In the genomic region with DNA sequence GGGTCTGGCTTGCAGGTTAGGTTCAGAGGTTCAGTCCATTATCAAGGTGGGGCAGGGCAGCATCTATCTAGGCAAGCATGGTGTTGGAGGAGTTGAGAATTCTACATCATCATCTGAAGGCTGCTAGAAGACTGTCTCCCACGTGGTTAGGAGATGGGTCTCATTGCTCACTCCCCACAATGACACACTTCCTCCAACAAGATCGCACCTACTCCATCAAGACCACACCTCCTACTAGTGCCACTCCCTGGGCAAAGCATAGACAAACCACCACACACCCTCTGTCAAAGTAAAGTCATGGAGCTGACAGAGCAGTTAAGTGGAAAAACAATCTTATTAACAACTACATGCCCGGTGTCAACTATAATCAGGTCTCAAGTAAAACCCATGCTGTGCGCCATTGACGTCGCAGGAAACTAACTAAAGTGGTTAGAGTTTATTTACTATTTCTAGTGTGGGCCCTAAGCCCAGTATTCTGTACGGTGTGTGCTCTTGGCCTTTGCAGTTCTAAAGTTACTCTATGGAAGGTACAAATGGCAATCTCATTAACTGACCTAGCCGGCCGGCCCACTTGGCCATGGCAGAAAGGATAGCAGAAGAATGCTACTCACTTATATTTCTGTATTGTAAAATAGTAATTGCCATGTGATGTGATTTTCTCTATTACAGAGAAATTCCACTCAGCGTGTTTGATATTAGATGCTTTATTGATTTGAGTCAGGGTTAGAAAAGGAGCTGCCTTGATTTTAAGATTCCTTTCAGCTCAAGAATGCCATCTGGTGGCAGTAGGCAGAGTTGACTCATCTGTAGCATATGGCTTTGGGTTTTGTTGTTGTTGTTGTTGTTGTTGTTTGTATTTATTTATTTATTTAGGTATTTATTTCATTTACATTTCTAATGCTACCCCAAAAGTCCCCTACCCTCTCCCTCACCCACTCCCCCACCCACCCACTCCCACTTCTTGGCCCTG, we compare ENCODE assay signal across 10 mouse cellular contexts. TPM values are rescaled to one million over a fixed set of nuclear protein-coding genes. Genes with fewer than 3 reads are reported as not detected.
A peak's percentile ranks its signal among the peaks of the same experiment; 100 is the strongest.
DNase-seq lines count a peak whose midpoint lies in the region; ATAC-seq and TF ChIP-seq lines count a peak whose summit lies in the region.
"Had no signal": no experiment of that assay in that cellular context is flagged by ENCODE, and none has a peak within 500 bp of the region (broad histone marks: within the 10 kb centered on the region; RNA-seq: fewer than 3 reads in every experiment).

No protein-coding gene starts in this region.

- no peak for TF ChIP-seq POLR2A in CH12.LX (IDR thresholded peaks at IDR 0.05; ENCODE audit: low read depth, low read length)

- dilution Hi-C loops in CH12.LX (cut with MboI; ENCODE audit: extremely low pct_ligation_motif_present, extremely low pct_unique_long_range_greater_than_20kb, low sequenced_read_pairs), result no loop called here

- peak; percentile 47 for DNase-seq in kidney, adult 9 months
- peak; percentile 49 for DNase-seq in CH12.LX (ENCODE audit: extremely low read depth)
- peak; percentile 50 for DNase-seq in T-cell, adult 2 months (ENCODE audit: low spot score)
- peak; percentile 41 for DNase-seq in embryo, embryonic 10.5 days (ENCODE audit: low spot score)
- DNase-seq in ovary, postnatal 14 days (ENCODE audit: low spot score), result no peak
- no peak for DNase-seq in gastrocnemius, postnatal 10 days

- no peaks in the 10 kb centered on the region for H3K9me3 ChIP-seq in kidney, embryonic 14.5 days (ENCODE audit: control insufficient read depth, low read length)
- H3K9me3 ChIP-seq in CH12.LX (replicated peaks; ENCODE audit: low read length), result no peaks in the 10 kb centered on the region
- no peaks in the 10 kb centered on the region for H3K9me3 ChIP-seq in lung, embryonic 16.5 days (ENCODE audit: control insufficient read depth, low read length)
- H3K9me3 ChIP-seq: limb, embryonic 13.5 days had no signal

- TF ChIP-seq CTCF in CH12.LX (conservative IDR thresholded peaks at IDR 0.05 in 1 of 2, IDR thresholded peaks at IDR 0.05 in 1 of 2; ENCODE audit: low read depth in 2 of 2, low read length in 2 of 2), result peak; percentile 57 to 89

- WGBS in kidney, embryonic 14.5 days, result 88% methylated on average over 10 of the region's 10 CpGs
- WGBS in lung, embryonic 16.5 days, result 83% methylated on average over 10 of the region's 10 CpGs

- H3K79me2 ChIP-seq in CH12.LX (replicated peaks; ENCODE audit: control insufficient read depth, extremely low read depth, insufficient read depth, poor library complexity, severe bottlenecking), result no peaks in the 10 kb centered on the region

- no peaks in the 10 kb centered on the region for H3K27me3 ChIP-seq in kidney, embryonic 14.5 days (ENCODE audit: control insufficient read depth, insufficient read depth, low read length)
- H3K27me3 ChIP-seq in CH12.LX (replicated peaks), result no peaks in the 10 kb centered on the region
- no peaks in the 10 kb centered on the region for H3K27me3 ChIP-seq in lung, embryonic 16.5 days (ENCODE audit: control insufficient read depth, insufficient read depth, low read depth, low read length)
- H3K27me3 ChIP-seq: limb, embryonic 13.5 days had no signal

- no peak overlapping the region for H3K4me2 ChIP-seq in kidney, embryonic 14.5 days (replicated peaks; ENCODE audit: low read depth, low read length)
- no peak overlapping the region for H3K4me2 ChIP-seq in CH12.LX (ENCODE audit: insufficient read depth, low read depth, poor library complexity, severe bottlenecking)
- no peak overlapping the region for H3K4me2 ChIP-seq in lung, embryonic 16.5 days (ENCODE audit: low read depth, low read length)
- H3K4me2 ChIP-seq: limb, embryonic 13.5 days had no signal

- H3K27ac ChIP-seq in kidney, embryonic 14.5 days (ENCODE audit: low read depth, low read length), result no peak overlapping the region
- H3K27ac ChIP-seq in CH12.LX (ENCODE audit: insufficient read depth, low read depth), result no peak overlapping the region
- no peak overlapping the region for H3K27ac ChIP-seq in lung, embryonic 16.5 days (ENCODE audit: low read length)
- H3K27ac ChIP-seq: limb, embryonic 13.5 days had no signal

- no peak overlapping the region for H3K9ac ChIP-seq in kidney, embryonic 14.5 days (ENCODE audit: low read depth, low read length)
- no peak overlapping the region for H3K9ac ChIP-seq in CH12.LX (ENCODE audit: insufficient read depth, low read depth)
- no peak overlapping the region for H3K9ac ChIP-seq in lung, embryonic 16.5 days (ENCODE audit: low read length)
- H3K9ac ChIP-seq: limb, embryonic 13.5 days had no signal

- no peak for ATAC-seq in kidney, embryonic 14.5 days (ENCODE audit: low FRiP score, low TSS enrichment)
- 0 out of 2 replicates have a peak, but pooled peaks have one; percentile 20 for ATAC-seq in lung, embryonic 16.5 days (ENCODE audit: low read depth)

- TF ChIP-seq EP300 in CH12.LX (IDR thresholded peaks at IDR 0.05; ENCODE audit: low read length), result no peak

- peaks cover 20% of the 10 kb centered on the region; the same call in 1 of the 2 replicates for H3K36me3 ChIP-seq in kidney, embryonic 14.5 days (ENCODE audit: control insufficient read depth, insufficient read depth, low read length)
- H3K36me3 ChIP-seq in CH12.LX (replicated peaks in 1 of 2; ENCODE audit: control insufficient read depth in 1 of 2, insufficient read depth in 1 of 2, low read length in 1 of 2), result peaks cover 15 to 46% of the 10 kb centered on the region in 2 experiments
- peaks cover 5% of the 10 kb centered on the region; the same call in 1 of the 2 replicates for H3K36me3 ChIP-seq in lung, embryonic 16.5 days (ENCODE audit: control insufficient read depth, insufficient read depth, low read length)

- peak; percentile 85 for TF ChIP-seq RAD21 in CH12.LX (IDR thresholded peaks at IDR 0.05; ENCODE audit: low read depth, low read length)

- H3K4me1 ChIP-seq in kidney, embryonic 14.5 days (ENCODE audit: control insufficient read depth, insufficient read depth, low read length), result no peaks in the 10 kb centered on the region
- H3K4me1 ChIP-seq in CH12.LX (ENCODE audit: control insufficient read depth in 1 of 2, insufficient read depth in 2 of 2), result peaks cover 0 to 5% of the 10 kb centered on the region in 2 experiments; a peak in 1 of 4 replicates
- no peaks in the 10 kb centered on the region for H3K4me1 ChIP-seq in lung, embryonic 16.5 days (replicated peaks; ENCODE audit: control insufficient read depth, insufficient read depth, low read length)
- H3K4me1 ChIP-seq: limb, embryonic 13.5 days had no signal

- in situ Hi-C loops in CH12.LX (cut with MboI; ENCODE audit: low pct_ligation_motif_present, low pct_unique_long_range_greater_than_20kb, low sequenced_read_pairs), result no loop called here

- no peak overlapping the region for H3K4me3 ChIP-seq in kidney, embryonic 14.5 days (ENCODE audit: low read length)
- H3K4me3 ChIP-seq in CH12.LX (replicated peaks in 1 of 3; ENCODE audit: low read depth in 2 of 3, low read length in 2 of 3, poor library complexity in 1 of 3), result no peak overlapping the region
- H3K4me3 ChIP-seq in lung, embryonic 16.5 days (ENCODE audit: low read length), result no peak overlapping the region
- H3K4me3 ChIP-seq: erythroblast, embryonic 14.5 days; limb, embryonic 13.5 days had no signal

TF ChIP-seq in CH12.LX, 34 proteins besides CTCF, POLR2A, EP300 and RAD21:
- TF ChIP-seq JUND (conservative IDR thresholded peaks at IDR 0.05; ENCODE audit: low read depth, low read length) (peak; percentile 46; the same call in 1 of the 2 replicates), TBP (conservative IDR thresholded peaks at IDR 0.05; ENCODE audit: low read depth, low read length) (no peak), SMC3 (IDR thresholded peaks at IDR 0.05; ENCODE audit: low read depth, low read length) (peak; percentile 92), MYC (IDR thresholded peaks at IDR 0.05; ENCODE audit: low read depth, low read length) (0 out of 2 replicates have a peak, but pooled peaks have one; percentile 30), MAX (IDR thresholded peaks at IDR 0.05; ENCODE audit: low read length) (no peak), ZKSCAN1 (IDR thresholded peaks at IDR 0.05; ENCODE audit: borderline replicate concordance, low read depth, low read length) (no peak), ZMIZ1 (IDR thresholded peaks at IDR 0.05; ENCODE audit: low read depth, low read length) (no peak), MXI1 (IDR thresholded peaks at IDR 0.05; ENCODE audit: low read depth, low read length) (no peak), ZC3H11A (IDR thresholded peaks at IDR 0.05; ENCODE audit: low read depth, low read length) (peak; percentile 60), USF1 (IDR thresholded peaks at IDR 0.05; ENCODE audit: low read depth, low read length) (no peak)

RNA-seq across cellular contexts. Expression of gene Spice1, which starts 15.3 kb away (rescaled TPM):
- 18.3 and 34.2 TPM in 2 replicates for polyA plus RNA-seq in kidney, embryonic 14.5 days (2014; fragmentation: Nextera tagmentation; extraction: Ambion mirVana)
- total RNA-seq in CH12.LX (2012; rRNA removed) (10.5 and 15.7 TPM in 2 replicates), CH12.LX (2014; rRNA removed) (19.6 and 23.8 TPM in 2 replicates)
- 12.1 and 14.9 TPM in 2 replicates for polyA plus RNA-seq in CH12.LX (2012; ENCODE audit: insufficient read length, low read depth)
- 38.1 and 41.1 TPM in 2 replicates for polyA plus RNA-seq in lung, embryonic 16.5 days (2015; fragmentation: Nextera tagmentation; extraction: Ambion mirVana)
- total RNA-seq in gastrocnemius, postnatal 10 days (2021), result 1 to 10 TPM; 7.4 to 9.3 TPM

RNA-seq across cellular contexts. Expression of gene Sidt1, which starts 29.2 kb away (rescaled TPM):
- polyA plus RNA-seq in kidney, embryonic 14.5 days (2014; fragmentation: Nextera tagmentation; extraction: Ambion mirVana), result 0.57 and 0.89 TPM in 2 replicates
- total RNA-seq in CH12.LX (2012; rRNA removed) (not detected in 2 replicates), CH12.LX (2014; rRNA removed) (not detected in 2 replicates)
- not detected in 2 replicates for polyA plus RNA-seq in CH12.LX (2012; ENCODE audit: insufficient read length, low read depth)
- 0.25 and 0.41 TPM in 2 replicates for polyA plus RNA-seq in lung, embryonic 16.5 days (2015; fragmentation: Nextera tagmentation; extraction: Ambion mirVana)
- under 1 TPM; 0.09 to 0.34 TPM for total RNA-seq in gastrocnemius, postnatal 10 days (2021)
- polyA plus RNA-seq: erythroblast, embryonic 14.5 days had no signal

RNA-seq across cellular contexts. Expression of gene Cfap44, which starts 32.4 kb away (rescaled TPM):
- 0.30 and 0.46 TPM in 2 replicates for polyA plus RNA-seq in kidney, embryonic 14.5 days (2014; fragmentation: Nextera tagmentation; extraction: Ambion mirVana)
- total RNA-seq in CH12.LX (2012; rRNA removed) (not detected in 2 replicates), CH12.LX (2014; rRNA removed) (not detected in 2 replicates)
- polyA plus RNA-seq in CH12.LX (2012; ENCODE audit: insufficient read length, low read depth), result not detected in 2 replicates
- polyA plus RNA-seq in lung, embryonic 16.5 days (2015; fragmentation: Nextera tagmentation; extraction: Ambion mirVana), result 1.6 and 2.9 TPM in 2 replicates
- under 1 TPM in 1 of 2 experiments, not detected in 1; 0.42 TPM for total RNA-seq in gastrocnemius, postnatal 10 days (2021)
- polyA plus RNA-seq: erythroblast, embryonic 14.5 days had no signal

Comparison
In these comparisons a context has a peak if more than half of its experiments do, and no peak if none do; other contexts are left out.
1. DNase-seq: peak in kidney, adult 9 months (single experiment), CH12.LX (single experiment), T-cell, adult 2 months (single experiment) and embryo, embryonic 10.5 days (single experiment); none in ovary, postnatal 14 days (single experiment) and gastrocnemius, postnatal 10 days (single experiment).